Mouse (Mus musculus): ENCODE measurements around the gene Gif.

Gif gene

DNA sequence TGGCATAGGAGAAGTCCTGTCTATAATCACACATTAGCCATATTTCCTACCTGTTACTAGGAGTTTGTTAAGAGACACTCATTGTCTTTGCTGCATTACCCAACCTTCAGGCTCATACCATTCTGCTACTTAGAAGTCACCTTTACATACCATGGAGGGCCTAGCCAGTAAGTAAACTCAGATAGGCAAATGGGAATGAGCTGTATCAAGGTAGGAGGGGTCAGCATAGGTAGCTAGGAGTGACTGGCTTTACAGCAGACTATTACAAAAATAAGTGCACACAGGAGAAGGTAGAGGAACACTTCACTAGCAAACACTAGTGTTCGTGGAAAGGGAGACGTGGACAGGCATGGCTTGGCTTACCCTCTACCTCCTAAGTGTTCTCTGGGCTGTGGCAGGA is at the start of gene Gif:
Gene Gif, plus strand, starts transcription at position 257 of the 400 bp plus-strand sequence.
- no peak for DNase-seq (ENCODE audit: extremely low spot score, low read depth, low spot score)

GRCm38 (mm10) chr19:11698342-11698741 is 49.0 kb upstream of the Gif start:
- no peak for DNase-seq (ENCODE audit: extremely low spot score, low read depth, low spot score)

GRCm38 (mm10) chr19:11712451-11712850 is 34.9 kb upstream of the Gif start:
- DNase-seq (ENCODE audit: extremely low spot score, low read depth, low spot score), result no peak

DNA sequence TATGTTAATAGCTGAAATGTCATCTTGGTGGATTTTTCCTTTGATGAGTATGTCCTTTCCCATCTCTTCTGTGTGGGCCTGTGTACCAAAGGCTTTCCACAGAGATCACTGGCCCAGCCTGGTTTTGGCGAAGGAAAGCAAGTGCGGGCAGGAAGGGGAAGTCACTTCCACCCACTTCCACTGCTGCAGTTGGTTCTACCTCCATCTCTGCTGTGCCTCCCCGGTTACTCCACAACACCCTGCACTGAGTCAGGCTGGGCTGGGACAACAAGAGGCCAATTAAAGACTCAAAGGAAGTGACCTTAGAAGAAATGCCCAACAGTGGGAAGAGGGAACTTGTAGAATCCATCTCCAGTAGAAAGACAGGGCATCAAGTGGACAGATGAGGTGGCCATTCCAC is 27.3 kb upstream of the Gif start:
- DNase-seq (ENCODE audit: extremely low spot score, low read depth, low spot score), result no peak

DNA sequence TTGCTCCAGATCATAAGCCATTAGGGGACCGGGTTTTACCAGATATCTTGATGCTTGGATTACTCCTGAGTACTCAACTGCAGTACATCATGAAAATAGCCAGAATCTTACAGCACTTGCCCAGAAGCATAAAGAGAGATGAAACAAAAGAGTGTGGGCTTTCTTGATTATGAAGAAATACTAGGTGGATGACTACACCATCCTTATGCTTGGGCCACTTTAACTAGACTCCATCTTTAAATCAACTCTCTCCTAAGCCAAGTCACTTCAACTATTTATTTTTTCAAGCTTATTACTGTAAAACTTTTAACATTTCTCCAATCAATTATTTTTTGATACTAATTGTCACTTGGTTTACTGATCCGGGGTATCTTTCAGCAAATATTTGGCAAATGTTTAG is 23.5 kb upstream of the Gif start:
- DNase-seq (ENCODE audit: extremely low spot score, low read depth, low spot score), result no peak

GRCm38 (mm10) chr19:11724275-11724674 is 23.1 kb upstream of the Gif start:
- no peak for DNase-seq (ENCODE audit: extremely low spot score, low read depth, low spot score)

- DNase-seq (ENCODE audit: extremely low spot score, low read depth, low spot score), result no peak
Observed at GRCm38 (mm10) chr19:11725915-11726314, 21.4 kb upstream of the Gif start.

GRCm38 (mm10) chr19:11727304-11727703 is 20.1 kb upstream of the Gif start:
- DNase-seq (ENCODE audit: extremely low spot score, low read depth, low spot score), result no peak

DNA sequence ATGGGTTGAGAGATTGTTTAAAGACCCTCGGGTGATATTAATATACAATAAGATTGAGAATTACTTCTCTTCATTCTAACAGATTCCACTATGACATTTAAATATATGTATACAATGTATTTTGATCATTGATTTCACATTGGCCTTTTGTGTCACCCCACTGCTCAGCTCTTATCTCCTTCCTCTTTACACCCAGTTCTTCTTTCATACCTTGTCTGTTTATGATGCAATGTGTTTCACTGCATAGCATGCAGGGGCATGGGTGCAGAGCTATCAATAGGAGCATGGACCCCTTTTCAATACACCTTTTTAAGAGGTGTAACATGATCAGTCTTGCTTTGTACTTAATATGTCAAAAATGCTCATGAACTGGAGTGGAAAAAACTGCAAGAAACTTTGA is 17.1 kb upstream of the Gif start:
- DNase-seq (ENCODE audit: extremely low spot score, low read depth, low spot score), result no peak

DNA sequence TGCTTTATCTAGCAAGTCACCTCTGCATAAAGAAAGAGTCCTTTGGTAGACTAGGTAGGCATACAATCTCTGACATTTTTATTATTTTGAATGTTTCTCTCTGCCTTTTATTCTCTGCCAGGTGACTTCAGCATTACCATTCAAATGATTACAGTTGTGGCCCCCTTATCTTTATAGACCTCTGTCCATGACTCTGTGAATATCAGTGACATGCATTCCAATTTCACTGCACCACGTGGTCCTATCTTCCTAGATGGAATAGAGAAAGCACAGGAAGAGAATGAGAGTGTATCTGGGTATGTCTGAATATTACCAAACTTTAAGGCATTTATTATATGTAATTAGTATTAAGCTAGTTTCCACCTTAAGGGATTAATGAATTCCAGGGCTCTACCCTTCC is 10.9 kb upstream of the Gif start:
- no peak for DNase-seq (ENCODE audit: extremely low spot score, low read depth, low spot score)

DNA sequence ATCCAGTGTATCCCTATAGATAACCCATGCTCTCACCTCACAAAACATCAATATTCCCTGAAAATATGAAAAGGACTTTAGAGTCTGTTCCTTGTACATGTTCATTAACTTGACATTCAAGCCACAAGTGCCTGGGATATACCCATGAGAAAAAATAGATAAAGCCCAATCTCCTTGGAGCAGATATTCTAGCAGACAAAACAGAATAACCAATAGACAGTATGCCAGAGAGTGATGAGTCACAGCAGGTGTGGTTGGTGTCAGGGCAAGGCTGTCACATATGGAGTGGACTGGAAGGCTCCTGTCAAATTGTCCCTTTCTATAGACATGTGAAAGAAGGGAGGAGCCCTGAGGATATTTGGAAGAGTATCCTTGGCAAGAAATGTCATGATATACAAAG is 1.7 kb upstream of the Gif start:
- no peak for DNase-seq (ENCODE audit: extremely low spot score, low read depth, low spot score)

GRCm38 (mm10) chr19:11765059-11765458 is 17.7 kb downstream of the Gif start:
- no peak for DNase-seq (ENCODE audit: extremely low spot score, low read depth, low spot score)

DNA sequence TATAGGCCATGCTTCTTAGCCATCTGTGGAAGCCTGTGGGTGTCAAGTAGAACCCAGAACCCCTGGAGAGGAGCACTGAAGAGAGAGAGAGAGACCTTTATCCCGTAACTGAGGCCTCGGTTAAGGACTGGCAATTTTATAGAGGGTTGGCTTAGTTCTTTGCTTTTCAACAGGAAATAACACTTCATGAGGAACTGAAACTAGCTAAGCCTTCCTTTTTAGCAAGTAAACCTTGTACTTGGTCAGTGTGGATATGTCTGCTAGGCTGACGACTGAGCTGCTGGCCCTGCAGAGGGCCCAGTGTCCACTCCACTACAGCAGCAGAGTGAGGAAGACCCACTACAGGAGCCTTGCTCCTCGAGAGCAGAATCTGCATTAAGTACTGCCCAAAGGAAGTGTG is 19.1 kb downstream of the Gif start:
- no peak for DNase-seq (ENCODE audit: extremely low spot score, low read depth, low spot score)

DNA sequence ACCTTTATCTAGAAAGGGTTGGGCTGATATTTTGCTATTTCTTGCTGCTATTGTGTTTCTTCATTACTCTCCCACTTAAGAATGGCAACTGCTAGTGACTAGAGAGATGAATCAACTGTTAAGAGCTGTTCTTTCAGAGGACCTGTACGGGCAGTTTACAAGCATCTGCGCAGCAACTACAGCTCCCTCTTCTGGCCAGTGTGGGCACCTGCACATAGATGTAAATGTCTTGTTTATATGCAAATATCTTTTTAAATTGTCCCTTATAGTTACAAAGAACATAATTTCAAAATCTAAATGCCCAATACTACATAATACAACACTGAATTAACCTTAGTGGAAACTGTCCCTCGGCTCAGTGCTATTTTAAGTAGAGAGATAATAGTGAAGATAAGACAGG is 20.8 kb downstream of the Gif start:
- DNase-seq (ENCODE audit: extremely low spot score, low read depth, low spot score), result peak; percentile 6

DNA sequence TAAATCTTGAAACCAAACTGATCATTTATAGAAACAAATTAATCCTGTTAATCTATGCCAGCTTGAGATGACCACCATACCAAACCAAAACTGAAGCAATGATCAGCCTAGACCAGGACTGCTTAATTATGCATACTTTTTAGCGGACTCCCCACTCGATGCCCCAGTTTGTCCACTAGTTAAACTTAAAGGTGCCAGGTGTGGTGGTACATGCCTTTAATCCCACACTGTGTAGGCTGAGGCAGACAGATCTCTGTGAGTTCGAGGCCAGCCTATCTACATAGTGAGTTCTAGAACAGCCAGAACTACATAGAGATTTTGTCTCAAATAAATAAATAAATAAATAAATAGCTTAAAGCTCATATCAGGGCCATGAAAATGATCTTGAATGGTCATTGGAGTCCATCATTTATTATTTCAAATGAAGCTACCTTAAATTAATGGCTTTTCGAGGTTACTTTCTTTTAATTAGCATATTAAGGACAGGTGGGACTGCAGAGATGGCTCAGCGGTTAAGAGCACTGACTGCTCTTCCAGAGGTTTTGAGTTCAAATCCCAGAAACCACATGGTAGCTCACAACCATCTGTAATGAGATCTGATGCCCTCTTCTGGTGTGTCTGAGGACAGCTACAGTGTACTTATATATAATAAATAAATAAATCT is 22.0 kb downstream of the Gif start:
- no peak for DNase-seq (ENCODE audit: extremely low spot score, low read depth, low spot score)

DNA sequence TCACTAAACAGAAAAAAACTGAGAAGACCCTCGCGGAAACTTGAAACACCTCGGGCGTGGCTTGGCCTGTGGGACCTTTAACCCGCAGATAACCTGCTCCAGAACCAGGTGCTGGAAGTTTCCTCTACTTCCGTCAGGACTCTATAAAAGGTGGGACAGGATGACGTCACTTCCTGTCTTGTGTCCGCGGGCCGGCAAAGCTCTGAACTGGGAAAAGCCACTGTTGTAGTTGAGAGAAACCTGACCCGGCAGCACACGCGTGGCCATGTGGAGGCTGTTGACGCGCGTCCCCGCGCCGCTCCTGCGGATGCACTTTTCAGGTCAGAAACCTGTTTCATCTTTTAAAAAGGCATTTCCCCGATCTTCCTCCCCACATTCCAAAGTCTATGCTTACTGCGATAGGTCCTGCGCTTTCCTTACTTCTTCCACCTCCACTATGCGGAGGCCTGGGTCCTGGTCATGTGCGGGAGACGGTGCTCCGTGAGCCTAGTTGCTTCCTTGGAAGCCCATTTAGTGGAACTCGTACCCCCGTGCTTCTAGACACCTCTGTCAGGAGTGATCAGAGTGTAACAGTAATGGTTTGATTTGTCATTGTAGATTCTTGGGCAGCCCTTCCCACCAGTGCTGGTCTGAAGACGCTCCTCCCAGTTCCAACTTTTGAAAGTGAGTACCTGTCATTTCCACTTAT is 23.0 kb downstream of the Gif start, which contains the start of gene Mrpl16:
Gene Mrpl16, plus strand, starts transcription at position 187 of the 688 bp plus-strand sequence.
- peak; percentile 96 for DNase-seq (ENCODE audit: extremely low spot score, low read depth, low spot score)

- DNase-seq (ENCODE audit: extremely low spot score, low read depth, low spot score), result peak; percentile 12
Observed at GRCm38 (mm10) chr19:11777191-11777865, 30.0 kb downstream of the Gif start.

DNA sequence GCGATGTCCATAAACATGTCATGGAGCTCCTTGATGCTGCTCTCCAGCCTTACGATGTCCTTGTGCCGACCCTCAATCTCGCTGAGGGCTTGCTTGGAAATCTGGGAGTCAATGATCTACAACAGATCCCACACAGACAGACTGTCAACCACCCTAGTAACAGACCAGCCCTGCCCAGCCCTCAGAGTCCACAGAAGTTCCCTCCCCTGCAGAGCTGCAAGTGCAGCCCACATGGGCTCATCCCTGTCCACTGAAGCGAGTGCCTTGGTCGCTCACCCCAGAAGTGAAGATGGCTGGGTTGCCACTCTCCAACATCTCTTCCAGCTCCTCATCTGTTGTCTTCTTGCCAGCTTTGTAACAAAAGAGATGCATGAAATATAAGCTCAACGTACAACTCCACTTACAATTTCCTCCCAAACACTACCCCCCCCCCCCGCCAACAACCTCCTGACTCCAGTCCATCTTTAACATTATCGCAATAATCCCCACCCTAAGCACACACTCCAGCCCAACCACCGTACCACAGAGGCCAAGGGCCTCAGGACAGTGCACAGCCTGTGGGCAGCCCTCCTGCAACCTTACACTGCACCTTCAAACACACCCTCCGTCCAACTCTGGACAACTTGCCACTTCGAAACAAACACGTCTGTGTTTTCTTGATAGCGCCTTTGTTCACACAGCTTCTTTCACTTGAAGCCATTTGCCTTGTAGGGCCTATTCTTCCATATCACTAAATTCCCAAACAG is 38.2 kb downstream of the Gif start:
- DNase-seq (ENCODE audit: extremely low spot score, low read depth, low spot score), result no peak

DNA sequence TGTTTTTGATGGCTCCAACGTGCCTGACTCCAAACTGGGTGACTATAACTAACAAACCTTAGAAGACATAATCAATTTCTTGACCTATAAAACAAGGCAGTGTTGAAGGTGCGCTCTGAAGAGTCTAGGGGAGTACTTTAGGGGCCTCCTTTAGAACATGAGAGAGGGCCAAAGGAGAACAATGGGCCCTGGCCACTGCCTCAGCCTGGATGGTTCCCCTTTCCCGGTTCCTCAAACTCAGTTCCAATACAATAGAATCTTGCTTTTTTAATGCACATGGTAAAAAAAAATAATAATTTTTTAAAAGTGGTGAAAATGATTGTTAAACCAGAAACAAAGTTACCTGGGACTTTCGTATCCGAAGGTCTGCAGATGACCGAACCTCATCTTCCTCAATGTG is 40.5 kb downstream of the Gif start:
- no peak for DNase-seq (ENCODE audit: extremely low spot score, low read depth, low spot score)

- DNase-seq (ENCODE audit: extremely low spot score, low read depth, low spot score), result no peak
Observed at GRCm38 (mm10) chr19:11788876-11789275, 41.5 kb downstream of the Gif start.

- DNase-seq (ENCODE audit: extremely low spot score, low read depth, low spot score), result no peak
Observed at GRCm38 (mm10) chr19:11791825-11792224, 44.5 kb downstream of the Gif start.
